Mouse (Mus musculus) small intestine, adult 2 months (tissue): Measurements from ENCODE around the gene Srgap2.

Experiments used
- CTCF ChIP-seq: fragments of 200-500 bp; IDR thresholded peaks from 2 replicates; pipeline ENCODE4 v1.5.1; 2012; ENCODE audit warnings: low read depth, mild to moderate bottlenecking, control low read depth, inconsistent platforms, low read length, moderate library complexity, mixed read lengths; ENCODE audit not compliant: insufficient replicate concordance, insufficient read length; ENCODE audit errors: extremely low read depth
- POLR2A ChIP-seq: fragments of 200-500 bp; IDR thresholded peaks from 2 replicates; pipeline ENCODE4 v1.6.1; 2012; ENCODE audit warnings: low read depth, mild to moderate bottlenecking, control low read depth, inconsistent platforms, low read length, moderate library complexity

- TF ChIP-seq CTCF (no peak), POLR2A (no peak)
These were observed 51.8 kb downstream of the Srgap2 start for GRCm38 (mm10) chr1:131475306-131475705.
